Mouse (Mus musculus) cerebellum, adult 18-20 months (tissue): ENCODE data around the gene Fam166a.
"Not testable (repeated sequence)": the region's sequence is repeated elsewhere in the genome, so short reads cannot be mapped to it uniquely, and the experiment has no call there.

Source experiments
- DNase-seq, 2 experiments: peaks; one replicate each; pipeline ENCODE4 v3.0.0; 2021

Gene Fam166a

DNA sequence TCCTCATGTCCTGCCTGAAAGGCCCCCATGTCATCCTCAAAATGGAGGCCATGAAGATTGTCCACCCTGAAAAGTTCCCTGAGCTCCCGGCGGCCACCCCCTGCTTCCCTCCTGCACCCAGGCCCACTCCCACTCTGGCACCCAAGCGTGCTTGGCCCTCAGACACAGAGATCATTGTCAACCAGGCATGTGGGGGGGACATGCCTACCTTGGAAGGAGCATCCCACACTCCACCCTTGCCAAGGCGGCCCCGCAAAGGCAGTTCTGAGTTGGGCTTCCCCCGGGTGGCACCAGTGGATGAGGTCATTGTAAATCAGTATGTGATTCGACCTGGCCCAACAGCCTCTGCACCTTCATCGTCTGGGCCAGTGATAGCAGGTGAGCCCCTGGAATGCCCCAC is 24.8 kb downstream of the Fam166a start:
- DNase-seq, result peak; percentile 17 to 36

DNA sequence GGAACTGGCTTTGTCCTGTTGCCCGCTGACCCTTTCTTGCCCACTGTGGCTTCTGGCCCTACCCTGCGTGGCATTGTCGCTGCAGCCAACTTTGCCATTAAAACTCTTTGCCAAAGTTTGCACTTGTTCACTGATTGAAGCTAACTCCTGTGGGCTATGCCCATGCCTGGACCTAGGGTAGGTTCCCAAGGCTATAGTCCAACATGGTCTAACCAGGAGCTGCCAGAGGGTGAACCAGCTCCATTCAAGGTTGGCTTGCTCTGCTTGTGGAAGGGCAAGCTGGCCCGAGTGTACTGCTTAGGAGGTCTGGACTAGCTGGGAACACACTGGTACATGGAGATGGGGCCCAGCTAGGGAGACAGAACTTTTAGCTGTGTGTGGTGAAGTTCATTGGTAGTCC is 25.6 kb downstream of the Fam166a start:
- DNase-seq, result no peak

DNA sequence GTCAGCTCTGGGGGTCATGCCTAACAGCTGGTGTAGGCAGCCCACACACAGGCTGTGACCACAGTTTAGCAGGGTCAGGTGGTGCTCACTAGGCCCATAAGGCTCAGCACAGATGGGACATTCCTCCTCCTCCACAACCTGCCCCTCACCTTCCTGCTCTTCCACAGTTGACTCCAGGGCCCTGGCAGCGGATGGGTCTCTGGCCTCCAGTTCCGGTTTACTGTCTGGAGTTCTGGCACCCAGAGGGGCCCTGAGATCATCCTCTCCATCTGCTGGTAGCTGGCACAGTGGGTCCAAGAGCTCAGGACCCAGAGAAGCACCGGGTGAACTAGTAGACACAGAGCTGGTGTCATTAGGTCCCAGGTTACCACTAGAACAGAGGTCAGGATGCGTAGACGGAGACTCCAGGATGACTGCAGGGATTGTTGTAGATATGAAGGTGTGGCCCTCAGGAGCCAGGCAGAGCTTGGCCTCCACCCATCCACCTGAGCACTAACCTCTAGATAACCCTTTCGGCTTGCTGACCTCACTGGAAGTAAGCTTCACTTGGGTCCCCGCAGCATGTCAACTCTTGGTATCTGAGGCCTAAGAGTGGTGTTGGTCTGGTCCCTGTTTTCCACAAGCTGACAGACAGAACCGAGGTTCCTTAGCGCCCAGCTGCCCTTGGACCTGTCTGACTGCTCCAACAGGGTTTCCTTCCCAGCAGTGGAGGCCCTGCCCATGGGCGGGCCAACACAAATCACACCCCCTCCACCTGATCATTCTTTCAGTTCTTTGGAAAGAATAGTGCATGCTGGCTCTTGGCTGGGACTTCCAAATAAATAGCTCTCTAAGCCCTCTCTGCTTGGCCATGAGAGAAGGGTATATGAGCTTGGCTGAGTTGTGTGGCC is 27.9 kb downstream of the Fam166a start, which contains the start of gene AL732309.1:
Gene AL732309.1, minus strand, starts transcription at position 681 of the 890 bp plus-strand sequence.
- DNase-seq, result peak in 1 of 2 experiments; percentile 53

GRCm38 (mm10) chr2:25252331-25252730 is 33.8 kb downstream of the Fam166a start:
- no peak for DNase-seq

DNA sequence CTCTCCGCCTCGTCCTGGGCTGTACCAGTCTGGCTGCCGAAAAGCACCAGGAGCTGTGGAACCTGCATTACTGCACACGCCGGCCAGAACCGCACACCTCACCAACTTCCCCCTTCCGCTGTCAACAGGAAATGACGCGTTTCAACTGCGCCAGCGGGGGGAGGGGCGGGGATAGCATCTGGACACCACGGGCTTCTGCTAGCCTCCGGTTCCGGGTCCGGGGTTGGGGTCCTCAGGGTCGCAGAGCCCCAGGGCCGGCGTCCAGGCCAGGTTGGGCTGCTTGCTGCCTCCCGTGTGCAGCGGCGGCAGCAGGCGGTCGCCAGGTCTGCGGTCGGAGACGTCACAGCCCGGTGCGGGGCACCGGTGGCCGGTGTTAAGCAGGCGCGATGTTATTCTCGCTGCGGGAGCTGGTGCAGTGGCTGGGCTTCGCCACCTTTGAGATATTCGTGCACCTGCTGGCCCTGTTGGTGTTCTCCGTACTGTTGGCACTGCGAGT is 36.8 kb downstream of the Fam166a start, which contains the start of gene Tmem203:
Gene Tmem203, plus strand, starts transcription at position 156 of the 496 bp plus-strand sequence.
- peak; percentile 86 to 89 for DNase-seq

DNA sequence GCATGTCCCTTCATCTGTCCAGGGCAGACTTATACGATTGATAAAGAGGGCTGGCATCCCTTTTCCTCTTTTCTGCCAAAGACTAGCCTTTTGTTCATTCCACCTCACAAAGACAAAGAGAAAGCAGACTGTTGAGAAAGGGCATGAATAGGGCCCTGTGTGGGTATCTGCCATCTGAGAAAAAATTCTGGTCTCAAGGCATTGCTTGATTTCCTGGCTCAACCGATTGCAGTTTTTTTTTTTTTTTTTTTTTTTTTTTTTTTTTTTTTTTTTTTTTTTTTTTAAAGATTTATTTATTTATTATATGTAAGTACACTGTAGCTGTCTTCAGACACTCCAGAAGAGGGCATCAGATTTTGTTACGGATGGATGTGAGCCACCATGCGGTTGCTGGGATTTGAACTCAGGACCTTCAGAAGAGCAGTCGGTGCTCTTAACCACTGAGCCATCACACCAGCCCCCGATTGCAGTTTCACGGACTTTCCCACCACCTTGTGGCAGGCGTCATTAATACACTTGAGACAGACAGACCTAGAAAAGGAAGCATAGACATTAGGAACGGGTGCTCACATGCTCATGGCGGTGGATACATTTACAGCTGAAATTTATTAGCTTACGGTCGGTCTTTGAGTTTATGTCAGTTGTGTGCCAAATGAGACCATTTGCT is 38.0 kb downstream of the Fam166a start:
- peak; percentile 56 to 64 for DNase-seq

- DNase-seq, result not testable (repeated sequence)
These were observed 38.7 kb downstream of the Fam166a start for GRCm38 (mm10) chr2:25257250-25257649.

- DNase-seq, result no peak
These were observed 40.3 kb downstream of the Fam166a start for GRCm38 (mm10) chr2:25258887-25259286.

- DNase-seq, result no peak
These were observed 43.3 kb downstream of the Fam166a start for GRCm38 (mm10) chr2:25261870-25262269.

- DNase-seq, result peak; percentile 97 to 99
These were observed 43.8 kb downstream of the Fam166a start, which contains the start of gene Tprn for GRCm38 (mm10) chr2:25262291-25262767. Gene Tprn, plus strand, starts transcription at chr2:25262618.

DNA sequence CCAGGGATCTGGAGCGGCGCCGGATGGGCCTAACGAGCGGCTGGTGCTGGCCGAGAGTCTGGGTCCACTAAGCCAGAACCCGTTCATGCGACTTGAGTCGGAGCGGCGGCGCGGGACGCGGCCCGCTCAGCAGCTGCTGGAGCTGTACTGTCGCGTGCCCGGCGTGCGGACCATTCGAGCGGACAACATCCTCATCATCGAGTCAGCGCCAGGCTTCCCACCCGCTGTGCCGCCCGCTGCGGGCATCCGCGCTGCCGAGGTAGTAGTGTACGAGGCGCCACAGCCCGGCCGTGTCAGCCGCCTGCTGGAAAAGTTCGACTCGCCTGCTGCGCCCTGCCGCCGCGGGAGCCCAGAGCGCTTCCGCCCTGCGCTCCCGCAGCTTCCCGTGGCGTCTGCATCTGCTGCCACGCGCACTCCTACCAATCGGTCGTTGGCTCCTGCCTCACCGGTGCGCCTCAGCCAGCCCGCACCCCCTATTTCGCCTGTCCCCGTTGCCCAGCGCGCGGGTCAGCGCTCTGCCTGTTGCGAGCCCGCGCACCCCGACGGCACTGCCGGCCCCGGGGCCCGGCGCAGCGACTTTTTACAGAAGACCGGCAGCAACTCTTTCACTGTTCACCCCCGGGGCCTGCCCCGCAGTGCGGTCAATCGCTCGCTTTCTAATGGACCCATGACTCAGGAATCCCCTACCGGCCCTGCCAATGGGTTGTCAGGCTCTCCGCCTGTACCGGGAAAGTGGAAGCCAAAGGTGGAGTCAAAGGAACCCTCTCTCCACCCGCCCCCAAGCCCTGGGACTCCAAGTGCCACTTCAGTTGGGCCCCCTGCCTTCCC is 44.5 kb downstream of the Fam166a start:
- DNase-seq, result peak; percentile 71 to 82

GRCm38 (mm10) chr2:25263623-25264285 is 45.2 kb downstream of the Fam166a start:
- peak; percentile 43 to 47 for DNase-seq

GRCm38 (mm10) chr2:25264286-25264660 is 45.7 kb downstream of the Fam166a start:
- no peak for DNase-seq

DNA sequence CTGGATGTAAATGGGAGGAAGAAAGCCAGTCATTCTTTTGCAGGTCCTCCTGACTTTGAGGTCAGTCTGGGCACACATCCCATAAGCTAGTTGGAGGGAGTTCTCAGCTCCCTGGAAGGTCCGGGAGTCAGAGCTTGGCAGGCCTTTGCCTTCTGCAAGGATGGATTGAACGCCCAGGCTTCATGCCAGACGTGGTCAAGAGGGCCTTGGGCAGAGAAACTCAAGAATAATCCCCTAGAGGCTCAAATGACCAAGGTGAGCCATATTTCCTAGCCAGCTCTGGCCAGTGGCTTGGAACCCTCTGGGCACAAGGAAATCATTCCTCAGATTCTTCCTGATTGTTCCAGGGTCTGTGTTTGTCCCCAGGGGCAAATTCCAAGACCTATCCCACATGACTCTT is 46.3 kb downstream of the Fam166a start:
- peak; percentile 86 to 91 for DNase-seq

- peak; percentile 95 for DNase-seq
These were observed 47.5 kb downstream of the Fam166a start for GRCm38 (mm10) chr2:25265897-25266656.

DNA sequence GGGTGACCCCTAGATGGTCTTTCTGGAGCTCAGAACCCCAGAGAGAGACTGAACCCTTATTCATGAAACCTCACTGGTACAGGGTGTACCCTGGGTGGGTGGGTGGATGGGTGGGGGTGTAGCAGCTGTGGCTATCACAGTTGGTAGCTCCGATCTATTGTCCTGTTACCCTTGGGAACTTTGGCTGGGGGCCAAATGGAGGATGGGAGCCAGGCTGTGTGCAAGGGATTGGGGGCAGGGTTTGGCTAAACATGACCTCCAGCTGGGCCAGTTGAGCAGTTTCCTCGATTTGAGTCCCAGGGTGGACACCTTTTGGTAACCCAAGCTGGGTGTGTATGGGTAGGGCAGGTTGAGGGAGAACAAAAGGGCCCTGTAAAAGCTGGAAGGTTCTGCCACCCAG is 48.2 kb downstream of the Fam166a start:
- DNase-seq, result peak; percentile 72 to 79

DNA sequence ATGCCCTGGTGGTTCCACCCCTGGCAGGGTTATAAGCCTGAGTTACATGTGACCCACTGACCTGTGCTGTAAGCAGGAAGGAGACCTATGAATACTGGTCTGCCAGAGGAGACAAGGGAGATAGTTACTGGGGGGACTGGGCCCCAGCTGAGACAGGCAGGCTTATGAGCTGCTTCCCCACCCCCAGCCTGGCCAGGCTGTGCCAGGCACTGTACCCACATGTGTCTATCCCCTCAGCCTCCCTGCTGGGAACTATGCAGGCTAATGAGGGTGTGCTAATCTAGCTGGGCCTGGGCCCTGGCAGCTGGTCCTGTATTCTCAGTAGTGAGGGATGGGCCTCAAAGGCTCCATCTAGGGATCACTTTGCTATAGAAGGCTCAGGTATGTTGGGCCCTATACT is 48.7 kb downstream of the Fam166a start:
- DNase-seq, result peak; percentile 42 to 56

DNA sequence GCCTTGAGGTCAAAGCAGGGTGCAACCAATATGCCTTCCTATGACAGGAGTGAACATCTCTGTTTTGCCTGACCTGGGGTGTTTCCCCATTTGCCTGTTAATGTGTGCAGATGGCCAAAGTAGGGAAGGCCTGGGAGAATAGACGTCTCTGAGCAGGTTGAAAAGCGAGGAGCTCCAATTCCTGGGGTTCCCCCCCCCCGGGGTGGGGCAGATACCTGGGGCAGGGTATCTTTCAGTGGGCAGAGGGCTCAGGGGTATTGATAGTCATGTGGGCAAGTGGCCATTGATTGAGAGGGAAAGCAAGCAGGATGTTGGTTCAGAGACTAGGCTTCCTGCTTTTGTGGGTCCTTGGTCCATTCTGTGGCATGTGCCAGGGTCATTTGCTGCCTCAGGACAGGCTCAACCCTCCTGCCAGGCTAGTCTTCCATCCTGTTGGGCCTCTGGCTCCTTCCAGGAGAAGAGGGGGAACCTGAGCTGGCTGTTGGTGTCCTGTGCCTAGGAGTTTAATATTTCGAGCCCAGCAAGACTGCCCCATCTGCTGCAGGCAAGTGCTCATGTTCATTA is 49.3 kb downstream of the Fam166a start:
- peak in 1 of 2 experiments; percentile 27 for DNase-seq
